Mouse (Mus musculus): Measurements from ENCODE around the gene Zeb2.

Gene Zeb2

DNA sequence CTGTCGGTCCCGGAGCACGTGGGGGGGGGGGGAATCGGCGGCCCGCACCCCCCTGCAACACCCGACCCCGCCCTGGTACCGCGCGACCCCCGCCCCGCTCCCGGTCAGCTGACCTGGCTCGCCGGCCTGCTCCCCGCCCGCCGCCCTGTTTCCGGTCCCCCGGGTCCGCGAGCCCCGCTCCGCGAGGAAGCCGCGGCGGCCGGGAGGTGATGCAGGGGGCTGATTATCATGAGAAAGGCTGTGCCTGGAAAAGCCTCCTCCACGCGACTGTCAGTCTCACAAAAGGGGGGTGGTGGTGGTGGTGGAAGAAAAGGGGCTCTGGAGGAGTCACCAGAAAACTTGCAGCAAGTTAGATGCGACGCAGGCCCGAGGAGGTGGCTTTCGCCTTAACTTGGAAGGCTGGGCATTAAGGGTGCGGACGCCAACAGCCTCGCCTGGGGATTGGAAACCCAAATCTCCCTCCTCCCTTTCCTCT is at the start of gene Zeb2:
Gene Zeb2 (minus strand): TSS at position 309 of the 475 bp plus-strand sequence.
- WGBS, result 1% methylated on average over 39 of the region's 39 CpGs

DNA sequence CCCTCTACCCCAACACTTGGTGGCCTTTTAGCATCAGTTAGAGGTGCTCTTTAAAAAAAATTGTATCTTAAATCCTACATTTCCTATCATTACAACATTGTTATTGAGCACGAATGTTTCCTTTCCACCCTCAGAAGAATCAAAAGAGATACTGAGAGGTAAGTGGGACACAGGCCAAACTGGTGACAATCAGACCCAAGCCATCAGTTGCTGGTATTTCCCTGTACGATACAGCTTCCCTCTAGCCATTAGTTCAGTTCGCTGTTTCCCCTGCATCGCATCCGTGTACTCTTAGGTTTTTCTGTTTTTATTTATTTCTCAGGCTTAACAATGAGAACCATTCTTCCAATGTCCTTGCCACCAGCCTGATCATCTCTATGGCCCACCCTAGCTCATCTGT is 41.6 kb upstream of the Zeb2 start:
- WGBS, result 83% methylated on average over 5 of the region's 5 CpGs

DNA sequence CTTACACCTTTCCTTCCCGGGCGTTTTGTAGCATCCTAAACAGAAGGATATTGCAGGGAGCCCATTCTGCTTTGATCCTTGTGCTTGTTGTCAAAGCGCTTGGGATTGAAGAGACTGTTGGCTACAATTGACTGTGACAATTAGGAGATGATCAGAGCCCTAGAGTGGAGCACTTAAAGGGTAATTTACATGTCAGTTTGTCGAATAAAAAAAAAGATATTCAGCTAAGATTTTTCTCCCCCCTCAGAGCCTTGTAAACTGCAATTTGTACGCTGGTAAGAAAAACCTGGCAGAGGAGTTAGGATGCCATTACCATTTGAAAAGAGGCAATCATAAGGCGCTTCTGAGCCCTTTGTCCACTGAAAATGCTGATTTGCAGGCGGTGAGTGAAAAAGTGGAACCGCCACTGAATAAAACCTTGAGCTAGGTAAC is 41.2 kb upstream of the Zeb2 start:
- WGBS, result 40% methylated on average over 8 of the region's 8 CpGs

DNA sequence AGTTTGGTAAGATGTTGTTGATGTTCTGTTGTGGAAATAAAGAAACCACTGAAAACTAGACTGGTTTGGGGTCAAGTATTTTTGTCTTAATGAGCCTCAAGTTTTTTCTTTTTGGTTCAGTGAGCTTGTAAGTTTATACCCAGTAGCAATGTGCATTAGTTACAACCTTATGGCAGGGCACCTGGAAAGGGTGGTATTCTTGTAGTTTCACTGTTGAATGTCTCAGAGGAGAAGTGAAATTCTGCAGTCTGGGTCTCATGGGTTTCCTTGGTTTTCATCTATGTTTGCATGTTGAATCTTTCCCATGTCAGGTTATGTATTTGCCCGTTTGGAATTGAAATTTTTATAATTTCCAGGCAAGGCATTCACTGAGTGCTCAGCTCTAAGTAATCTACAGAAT is 36.1 kb upstream of the Zeb2 start:
- 76% methylated on average over 1 of the region's 1 CpGs for WGBS

DNA sequence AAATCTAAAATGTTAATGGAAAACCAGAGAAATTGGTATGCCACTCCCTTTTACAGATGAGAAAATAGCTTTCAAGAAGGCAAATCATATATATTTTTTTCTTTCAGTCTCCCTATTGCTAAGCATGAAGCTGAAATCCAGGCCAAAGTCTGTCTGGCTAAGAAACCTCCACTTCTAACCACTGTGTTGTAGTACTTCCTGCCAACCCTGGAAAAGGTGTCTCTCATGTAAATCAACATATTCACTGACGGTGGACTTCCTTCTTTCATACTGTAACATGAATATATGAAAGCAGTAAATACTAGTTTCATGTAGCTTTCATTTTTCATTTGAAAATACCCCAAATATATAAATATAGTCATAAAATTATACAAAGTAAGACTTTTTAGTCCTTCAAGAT is 26.0 kb upstream of the Zeb2 start:
- 76% methylated on average over 1 of the region's 1 CpGs for WGBS

DNA sequence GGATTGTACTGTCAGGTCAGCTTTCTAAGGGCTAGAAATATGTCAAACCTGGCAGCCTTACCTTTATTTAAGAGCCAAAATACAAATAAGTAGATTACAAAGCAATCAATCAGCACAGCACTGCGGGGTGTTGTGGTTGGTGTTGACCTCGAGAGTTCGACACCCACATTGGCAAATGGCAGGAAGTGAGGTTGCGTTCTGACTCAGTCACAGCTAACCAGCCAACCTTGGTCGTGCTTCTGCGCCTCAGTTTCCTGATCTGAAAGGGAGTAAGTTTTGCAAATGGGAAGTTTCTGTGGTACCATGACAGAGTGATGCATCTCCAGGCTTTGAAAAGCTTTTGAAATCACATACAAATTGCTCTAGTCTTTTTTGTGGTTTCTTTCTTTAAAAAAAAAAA is 21.7 kb upstream of the Zeb2 start:
- WGBS, result 93% methylated on average over 6 of the region's 6 CpGs

DNA sequence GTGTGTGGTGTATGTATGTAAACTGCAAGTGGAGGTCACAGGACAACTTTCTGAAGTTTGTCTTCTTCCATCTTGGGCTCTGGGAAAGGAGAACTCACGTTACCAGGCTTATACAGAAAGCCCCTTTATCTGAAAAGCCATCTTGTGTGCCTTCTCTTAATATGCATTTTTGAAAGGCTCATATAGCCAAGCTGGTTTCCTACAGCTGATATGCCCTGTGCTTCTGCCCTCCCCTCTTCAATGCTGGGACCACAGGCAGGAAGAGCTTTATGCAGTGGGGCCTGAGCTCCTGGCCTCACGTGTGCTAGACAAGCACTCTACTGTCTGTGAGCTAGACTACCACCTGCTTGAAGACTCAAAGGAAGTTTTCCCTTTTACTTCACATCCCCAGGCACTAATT is 19.6 kb upstream of the Zeb2 start:
- WGBS, result 89% methylated on average over 2 of the region's 2 CpGs

DNA sequence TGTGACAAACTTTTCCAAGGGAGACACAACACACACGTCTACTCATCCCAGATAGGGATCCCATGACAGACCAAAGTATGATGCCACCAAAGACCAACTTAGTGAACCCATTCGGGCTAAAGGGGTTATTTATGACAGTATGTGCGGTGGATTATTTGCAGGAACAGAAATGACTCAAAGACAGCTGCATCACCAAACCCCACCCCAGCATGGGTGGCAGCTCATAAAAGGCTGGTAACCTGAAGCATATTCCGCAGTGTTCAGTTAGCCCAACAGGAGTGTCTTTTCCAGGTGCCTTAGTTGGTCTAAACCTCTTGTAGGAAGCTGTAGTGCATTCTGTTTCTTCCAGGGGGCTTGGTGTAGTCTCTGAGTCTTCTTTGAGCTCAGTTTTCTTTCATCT is 16.0 kb upstream of the Zeb2 start:
- WGBS, result 93% methylated on average over 4 of the region's 4 CpGs

DNA sequence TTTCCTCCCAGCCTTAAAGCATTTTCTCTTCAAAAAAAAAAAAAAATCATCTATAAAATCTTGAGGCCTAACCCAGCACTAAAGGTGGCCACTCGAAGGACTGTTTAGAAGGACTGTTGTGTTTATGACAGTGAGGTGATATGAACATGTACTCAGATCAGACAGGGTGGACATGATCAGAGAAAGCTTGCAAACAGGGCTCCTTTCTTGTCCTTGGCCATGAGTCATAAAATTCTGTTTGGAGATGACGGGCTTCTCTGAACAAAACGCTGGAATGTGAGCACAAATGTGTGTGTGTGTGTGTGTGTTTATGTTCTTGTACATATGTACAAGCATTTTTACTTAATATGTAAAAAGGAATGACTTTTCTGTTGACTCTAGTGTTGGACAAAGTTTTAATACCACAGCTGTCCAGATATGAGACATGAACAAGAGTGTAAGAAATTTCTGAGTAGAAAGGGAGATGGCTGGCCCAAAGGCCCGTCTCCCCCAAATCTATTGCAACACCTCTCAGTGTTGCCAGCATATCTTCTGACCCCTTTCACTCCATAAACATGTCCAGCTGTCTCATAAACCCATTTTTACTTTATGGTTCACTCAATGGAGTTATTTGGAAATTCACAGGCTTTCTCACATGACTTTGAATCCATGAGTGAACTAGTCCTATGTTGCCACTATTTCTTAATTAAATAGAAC is 13.4 kb upstream of the Zeb2 start:
- 89% methylated on average over 4 of the region's 4 CpGs for WGBS

DNA sequence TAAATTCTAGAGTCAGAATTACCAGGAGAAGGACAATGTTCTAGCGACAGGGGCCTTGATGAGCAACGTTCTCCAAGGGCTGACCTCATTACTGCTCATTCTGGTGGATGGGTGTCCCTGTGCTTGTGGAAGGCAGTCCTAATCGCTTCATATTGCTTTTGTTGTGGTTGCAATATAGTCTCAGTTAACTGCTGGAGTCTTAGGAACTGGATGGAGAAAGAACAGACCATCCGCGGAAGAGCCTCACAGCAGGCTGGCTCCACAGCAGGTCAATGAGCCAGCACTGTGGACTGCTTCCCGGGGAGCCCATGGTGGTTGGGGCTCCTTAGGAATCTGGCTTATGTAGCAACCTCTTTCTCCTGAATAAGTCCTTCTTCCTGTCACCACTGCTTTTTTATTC is 12.4 kb upstream of the Zeb2 start:
- WGBS, result 67% methylated on average over 6 of the region's 6 CpGs

DNA sequence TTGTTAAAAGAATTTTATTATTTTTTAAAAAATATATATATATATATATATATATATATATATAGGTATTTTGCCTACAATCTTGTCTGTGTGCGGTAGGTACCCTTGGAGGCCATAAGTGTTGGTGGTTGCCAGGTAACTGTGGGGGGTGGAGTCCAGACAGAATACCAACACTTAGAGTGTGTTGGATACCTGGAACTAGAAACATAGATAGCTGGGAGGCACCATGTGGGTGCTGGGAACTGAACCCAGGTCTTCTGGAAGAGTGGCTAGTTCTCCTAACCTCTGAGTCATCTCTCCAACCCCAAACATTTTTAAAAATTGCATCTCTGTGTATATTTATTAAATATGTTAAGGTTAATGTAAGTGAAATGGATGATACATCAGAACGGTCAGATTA is 11.5 kb upstream of the Zeb2 start:
- 98% methylated on average over 2 of the region's 2 CpGs for WGBS

DNA sequence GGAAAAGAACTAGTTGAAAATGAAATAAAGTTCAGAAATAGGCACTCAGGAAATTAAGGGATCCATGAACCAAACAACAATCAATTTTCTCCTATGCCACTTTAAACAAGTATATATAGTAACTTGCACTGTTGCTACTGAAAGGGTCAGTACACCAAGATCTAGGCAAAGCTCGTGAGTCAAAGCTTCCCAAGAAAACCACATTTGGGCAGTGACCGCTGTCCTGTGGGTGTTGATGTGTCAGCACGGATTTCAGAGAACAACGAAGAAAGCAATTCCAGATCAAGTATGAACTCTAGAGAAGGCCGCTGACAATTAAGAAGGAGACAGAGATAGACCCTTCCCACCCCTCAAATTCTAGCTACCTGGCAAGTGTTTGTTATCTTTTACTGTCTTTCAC is 9.2 kb upstream of the Zeb2 start:
- WGBS, result 79% methylated on average over 5 of the region's 5 CpGs

DNA sequence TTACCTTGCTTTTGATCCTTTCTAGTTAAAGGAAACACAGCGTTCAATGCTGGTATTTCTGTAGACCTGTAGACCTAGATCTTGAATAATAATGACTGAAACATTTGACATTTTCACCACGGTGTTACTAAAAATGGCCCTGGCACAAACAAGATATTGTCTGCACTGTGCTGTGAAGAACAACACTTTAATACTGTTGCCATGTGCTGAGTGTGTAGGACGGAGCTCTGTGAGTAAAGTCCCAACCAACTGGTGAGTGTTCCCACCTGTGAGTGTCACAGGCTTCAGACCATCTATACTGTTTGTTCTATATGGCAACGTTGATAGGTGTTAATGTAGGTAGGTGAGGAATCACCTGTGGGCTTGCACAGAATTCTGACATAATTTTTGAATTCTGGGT is 8.0 kb upstream of the Zeb2 start:
- 50% methylated on average over 4 of the region's 4 CpGs for WGBS

DNA sequence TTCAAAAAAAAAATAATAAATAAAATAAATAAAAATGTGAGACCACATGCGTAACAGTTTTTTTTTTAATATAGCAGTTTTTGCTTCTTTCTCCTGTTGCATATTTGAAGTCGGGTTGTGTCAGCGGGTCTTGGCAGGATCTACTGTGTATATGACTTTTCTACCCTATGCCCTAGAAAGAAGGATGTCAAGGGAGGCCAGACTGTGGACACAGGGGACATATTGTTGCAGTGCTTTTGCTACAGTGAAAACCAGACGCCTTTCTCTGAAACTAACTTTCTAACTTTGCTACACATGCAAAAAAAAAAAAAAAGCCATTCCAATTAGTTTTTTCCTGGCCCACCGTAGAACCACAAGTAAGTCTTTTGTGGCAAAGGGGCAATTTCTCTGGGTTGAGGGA is 6.3 kb upstream of the Zeb2 start:
- WGBS, result 86% methylated on average over 5 of the region's 5 CpGs

DNA sequence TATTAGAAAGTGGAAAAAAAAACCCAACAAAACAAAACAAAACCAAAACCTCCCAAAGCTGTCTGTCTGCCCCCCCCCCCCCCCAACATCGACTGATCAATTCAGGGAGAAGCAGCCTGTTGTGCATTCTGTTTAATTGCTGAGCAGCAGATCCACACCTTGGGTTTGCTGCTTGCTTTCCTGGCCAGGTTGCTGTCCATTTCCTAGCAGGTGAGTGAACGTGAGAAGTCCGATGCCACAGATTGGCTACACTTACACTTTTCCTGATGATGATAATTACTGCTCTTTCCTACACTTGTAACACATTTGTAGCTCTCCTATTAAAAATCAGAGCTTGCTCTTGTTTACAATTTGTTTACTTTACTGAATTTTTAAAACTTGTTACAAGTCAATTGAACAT is 926 bp upstream of the Zeb2 start:
- 41% methylated on average over 3 of the region's 3 CpGs for WGBS

DNA sequence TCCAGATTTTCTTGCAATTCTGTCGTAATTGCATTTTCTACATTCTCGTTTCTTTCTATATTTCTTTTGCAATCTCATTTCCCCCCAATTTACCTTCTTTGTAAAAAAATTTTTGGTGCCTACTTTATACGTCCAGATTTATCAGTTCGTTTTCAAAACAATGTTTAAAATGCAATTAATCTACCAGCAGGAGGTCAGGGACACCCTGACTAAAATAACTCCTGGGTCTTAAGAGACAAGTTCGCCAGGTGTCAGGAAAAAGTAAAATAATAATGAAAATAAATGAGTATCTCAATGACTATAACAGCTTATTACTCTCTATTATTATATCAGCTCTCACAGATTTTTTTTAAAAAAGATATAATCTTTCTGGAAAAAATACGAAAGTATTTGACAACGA is 397 bp upstream of the Zeb2 start:
- WGBS, result 26% methylated on average over 7 of the region's 7 CpGs

DNA sequence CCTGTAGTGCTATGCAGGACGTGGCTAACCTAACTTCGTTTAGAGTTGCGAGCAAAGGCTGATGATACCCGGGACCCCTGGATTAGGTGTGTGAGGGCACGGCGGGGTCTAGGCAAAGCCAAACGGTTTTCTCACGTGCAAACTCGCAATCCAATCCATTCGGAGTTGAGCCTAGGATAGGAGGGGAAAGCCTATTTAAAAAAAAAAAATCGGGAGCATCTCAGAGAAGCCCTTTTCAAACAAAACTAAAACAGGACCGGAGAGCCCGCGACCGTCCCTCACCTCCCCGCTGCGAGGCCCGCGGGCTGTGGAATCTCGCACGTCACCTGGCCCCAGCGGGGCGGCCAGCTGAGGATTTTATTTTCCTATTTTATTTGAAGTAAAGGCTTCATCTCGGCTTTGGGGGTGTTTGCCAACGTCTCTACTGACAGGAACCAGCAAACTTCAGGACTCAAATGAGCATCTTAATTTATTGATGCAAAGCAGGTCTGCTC is 617 bp downstream of the Zeb2 start:
- under 1% methylated on average over 25 of the region's 25 CpGs for WGBS

DNA sequence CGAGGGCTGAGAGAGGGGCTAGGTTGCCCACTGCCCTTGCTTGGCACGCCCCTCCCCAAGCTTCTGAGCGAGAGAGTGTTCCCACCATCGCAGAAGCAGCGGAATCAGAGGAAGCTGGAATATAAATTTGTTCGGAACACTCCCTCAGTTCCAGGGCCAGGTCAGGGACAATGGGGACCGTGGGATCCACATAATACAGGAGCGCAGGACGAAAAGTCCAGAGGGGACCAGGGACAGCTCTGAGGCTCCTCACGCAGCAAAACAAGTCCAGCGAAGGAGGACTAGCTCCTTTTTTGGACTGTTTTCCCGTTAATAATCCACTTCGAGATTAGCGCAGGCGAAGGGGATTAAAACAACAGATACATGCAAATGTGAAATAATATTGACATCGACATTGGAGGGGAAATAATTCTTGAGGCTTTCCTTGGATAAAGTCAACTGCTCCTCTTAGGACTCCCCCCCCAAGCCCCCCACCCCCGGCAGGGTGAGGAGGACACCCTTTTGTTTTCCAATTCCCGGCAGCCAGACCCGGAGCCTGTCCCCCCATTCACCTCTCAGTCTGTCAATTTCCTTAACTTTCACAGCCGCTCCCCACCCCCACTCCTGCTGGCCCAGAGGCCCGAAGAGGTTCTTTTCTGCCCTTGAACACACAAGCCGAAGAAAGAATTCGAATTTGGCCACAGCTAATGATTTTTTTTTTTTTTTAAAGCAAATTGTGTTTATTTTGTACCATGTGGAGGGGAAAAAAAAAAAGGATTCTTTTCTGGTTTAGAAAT is 1.3 kb downstream of the Zeb2 start:
- WGBS, result 3% methylated on average over 23 of the region's 23 CpGs

DNA sequence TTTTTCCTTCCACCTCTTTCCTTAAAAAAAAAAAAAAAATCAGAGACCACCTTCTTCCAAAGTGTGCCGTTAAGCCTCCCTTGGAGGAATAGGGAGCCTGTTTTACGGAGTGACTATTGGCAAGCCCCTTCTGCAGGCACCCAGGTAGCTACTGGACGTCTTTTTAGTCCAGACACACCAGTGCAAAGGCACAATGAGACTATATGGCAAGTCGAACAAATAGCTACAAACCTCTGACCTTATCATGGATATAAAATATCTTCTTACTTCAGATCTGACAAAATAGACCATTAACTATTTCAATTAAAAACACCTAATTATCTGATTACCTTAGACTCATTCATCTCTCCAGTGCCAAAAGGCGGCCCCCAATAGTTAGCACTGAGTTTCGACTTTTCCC is 2.0 kb downstream of the Zeb2 start:
- 21% methylated on average over 6 of the region's 6 CpGs for WGBS

DNA sequence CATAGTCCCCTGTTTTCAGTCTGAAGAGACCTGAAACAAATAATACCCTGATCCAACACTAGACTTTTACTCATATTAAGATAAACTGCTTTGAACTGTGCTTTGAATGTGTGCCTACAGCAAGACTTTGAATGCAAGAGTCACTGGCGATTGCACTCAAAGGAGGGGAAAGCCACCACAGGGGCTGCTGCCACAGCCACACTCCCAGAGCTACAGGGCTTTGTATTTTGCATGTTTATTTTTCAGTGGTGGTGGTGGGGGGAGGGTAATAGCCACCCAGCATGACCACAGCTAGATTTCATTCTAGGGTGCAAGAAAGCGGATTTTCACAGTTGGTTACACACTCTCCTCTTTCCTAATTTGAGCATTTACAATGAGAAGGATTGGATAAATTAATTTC is 2.6 kb downstream of the Zeb2 start:
- WGBS, result 24% methylated on average over 2 of the region's 2 CpGs

DNA sequence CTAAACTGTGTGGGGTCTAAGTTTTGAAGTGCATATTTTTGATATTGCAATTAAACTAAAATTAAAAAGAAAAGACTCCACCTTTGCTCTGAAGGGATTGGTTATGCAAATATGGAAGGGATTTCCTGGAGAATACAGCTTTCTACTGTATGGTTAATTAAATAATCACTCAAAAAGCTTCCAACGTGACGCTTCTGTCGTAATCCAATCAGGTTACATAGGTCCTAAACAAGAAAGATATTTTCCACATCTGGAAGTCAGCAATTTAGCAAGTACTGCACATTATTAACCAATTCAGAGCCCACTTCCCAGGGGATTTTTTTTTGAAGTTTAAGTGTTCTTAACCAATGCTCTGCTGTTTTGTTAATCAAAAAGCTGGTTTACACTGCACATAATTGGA is 3.3 kb downstream of the Zeb2 start:
- 30% methylated on average over 3 of the region's 3 CpGs for WGBS

DNA sequence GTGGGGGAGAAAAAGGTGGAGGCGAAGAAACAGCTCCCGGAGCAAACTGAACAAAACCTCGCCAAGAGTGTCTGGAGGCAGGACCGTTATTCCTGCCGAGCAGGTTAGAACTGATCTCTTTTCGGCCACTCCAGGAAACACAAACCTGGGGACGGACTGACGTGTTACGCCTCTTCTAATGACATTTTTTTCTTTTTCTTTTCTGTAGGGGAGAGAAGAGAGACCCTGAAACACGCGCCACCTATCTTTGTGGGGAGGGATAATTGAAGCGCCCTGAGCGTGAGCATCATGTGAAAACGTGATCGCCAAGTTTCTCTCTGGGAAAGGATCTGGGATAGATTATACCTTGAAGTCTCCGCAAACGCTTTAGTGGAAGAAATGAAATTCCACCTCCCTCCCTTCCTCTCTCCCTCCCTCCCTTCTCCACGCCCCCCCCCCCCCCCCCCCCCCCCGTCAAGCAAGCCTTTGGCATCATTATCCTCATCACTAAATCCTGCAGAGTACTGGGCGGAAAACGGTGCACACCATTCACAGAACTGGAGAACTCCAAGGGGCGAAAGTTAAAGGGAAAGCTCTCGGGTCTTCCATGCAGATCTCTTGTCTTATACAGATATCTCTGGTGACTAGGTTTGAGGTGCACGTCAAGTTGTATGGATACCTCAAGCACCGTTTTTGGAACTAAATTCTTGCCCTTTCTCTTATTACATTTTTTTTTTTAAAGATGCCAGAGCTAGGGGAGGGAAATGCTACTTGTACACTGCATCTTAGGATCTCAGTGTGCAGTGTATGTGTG is 4.1 kb downstream of the Zeb2 start:
- 1% methylated on average over 24 of the region's 25 CpGs for WGBS

All from cerebral cortex, adult 2 months (tissue).